Mouse (Mus musculus): ENCODE measurements at regions not wholly inside any gene's neighbourhood (a gene's known extent, or its start where the extent isn't known, plus 50 kb on each side); places are given as distances from the start of the nearest gene placed in this dataset.

DNA sequence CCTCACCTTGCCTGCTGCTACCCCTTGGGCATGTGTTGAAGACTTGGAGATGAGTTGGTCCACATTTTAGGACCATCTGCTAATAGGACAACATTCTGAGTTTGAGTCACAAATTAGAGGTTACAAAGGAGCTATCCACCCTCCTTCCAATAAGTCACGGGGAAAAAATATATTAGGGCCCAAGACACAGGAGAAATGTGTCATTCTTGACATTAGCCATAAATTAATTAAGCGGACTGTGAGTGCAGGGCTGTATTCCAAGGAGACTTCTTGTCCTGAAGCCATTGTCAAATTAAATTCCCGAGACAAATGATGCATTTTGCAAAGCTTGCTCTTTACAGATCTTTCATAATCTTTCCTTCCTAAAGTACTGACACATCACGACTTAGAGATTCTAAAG, 79.2 kb downstream of the 1700020N01Rik start:
- no peak for DNase-seq (ENCODE audit: low spot score in 2 of 2)

- no peak for DNase-seq (ENCODE audit: low spot score in 2 of 2)
Observed at GRCm38 (mm10) chr10:21672666-21673065, 79.7 kb downstream of the 1700020N01Rik start.

GRCm38 (mm10) chr10:21673831-21674230, 80.9 kb downstream of the 1700020N01Rik start:
- DNase-seq (ENCODE audit: low spot score in 2 of 2) = no peak

- DNase-seq (ENCODE audit: low spot score in 2 of 2) = no peak
Observed at GRCm38 (mm10) chr10:21675786-21676185, 82.8 kb downstream of the 1700020N01Rik start.

GRCm38 (mm10) chr10:21677911-21678310, 85.0 kb downstream of the 1700020N01Rik start:
- DNase-seq (ENCODE audit: low spot score in 2 of 2) = no peak

GRCm38 (mm10) chr10:21678372-21678771, 85.4 kb downstream of the 1700020N01Rik start:
- DNase-seq (ENCODE audit: low spot score in 2 of 2) = no peak

DNA sequence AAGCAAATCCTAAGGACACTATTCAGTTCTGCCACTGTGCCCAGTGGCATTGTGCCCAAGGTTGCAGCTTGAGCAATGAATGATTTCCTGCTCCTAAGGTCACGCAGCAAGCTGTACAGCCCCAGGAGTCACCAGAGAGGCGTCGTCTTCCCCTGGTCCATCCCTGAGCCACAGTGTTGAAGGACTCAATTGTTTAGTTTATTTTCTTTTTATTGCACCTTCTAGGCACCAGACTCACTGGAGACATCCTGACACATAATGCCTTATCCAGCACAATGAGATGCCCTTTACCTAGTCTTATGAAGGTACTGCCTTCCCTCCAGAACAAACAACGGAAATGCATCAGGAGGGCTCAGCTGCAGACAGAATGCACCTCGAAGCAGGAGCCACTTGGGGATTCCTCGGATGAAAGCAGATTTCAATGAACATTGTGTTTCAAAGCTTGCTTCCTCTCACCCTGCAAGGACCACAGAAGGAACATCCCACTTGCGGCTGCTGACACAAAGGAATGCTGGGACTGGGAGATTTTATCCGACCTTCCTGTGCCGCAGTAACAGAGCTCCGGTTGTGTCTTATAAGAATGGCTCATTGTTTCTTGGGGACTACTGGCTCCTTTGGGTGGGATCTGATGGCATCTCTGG, 86.0 kb downstream of the 1700020N01Rik start:
- DNase-seq (ENCODE audit: low spot score in 2 of 2) = peak in 1 of 2 experiments; percentile 36

DNA sequence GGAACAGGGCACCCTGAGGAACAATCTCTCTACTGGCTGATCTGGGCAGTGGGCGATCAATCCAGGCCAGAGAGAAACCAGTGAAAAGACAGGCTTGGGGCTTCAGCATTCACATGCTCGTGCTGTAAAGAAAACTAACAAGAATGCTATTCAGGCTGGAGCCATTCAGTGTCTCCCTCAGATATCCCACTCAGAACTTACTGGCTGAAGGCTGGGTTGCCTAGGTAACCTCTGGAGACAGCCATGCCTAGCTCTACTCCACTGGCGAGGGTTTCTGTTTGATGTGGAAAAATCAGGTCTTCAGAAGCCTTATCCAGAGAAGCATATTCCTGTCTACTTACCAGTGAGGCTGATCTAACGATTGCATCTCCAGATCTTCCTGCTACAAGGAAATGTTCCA, 87.8 kb downstream of the 1700020N01Rik start:
- DNase-seq (ENCODE audit: low spot score in 2 of 2) = peak in 1 of 2 experiments; percentile 51

GRCm38 (mm10) chr10:21684286-21685013, 91.5 kb downstream of the 1700020N01Rik start:
- DNase-seq (ENCODE audit: low spot score in 2 of 2) = peak; percentile 41 to 46

DNA sequence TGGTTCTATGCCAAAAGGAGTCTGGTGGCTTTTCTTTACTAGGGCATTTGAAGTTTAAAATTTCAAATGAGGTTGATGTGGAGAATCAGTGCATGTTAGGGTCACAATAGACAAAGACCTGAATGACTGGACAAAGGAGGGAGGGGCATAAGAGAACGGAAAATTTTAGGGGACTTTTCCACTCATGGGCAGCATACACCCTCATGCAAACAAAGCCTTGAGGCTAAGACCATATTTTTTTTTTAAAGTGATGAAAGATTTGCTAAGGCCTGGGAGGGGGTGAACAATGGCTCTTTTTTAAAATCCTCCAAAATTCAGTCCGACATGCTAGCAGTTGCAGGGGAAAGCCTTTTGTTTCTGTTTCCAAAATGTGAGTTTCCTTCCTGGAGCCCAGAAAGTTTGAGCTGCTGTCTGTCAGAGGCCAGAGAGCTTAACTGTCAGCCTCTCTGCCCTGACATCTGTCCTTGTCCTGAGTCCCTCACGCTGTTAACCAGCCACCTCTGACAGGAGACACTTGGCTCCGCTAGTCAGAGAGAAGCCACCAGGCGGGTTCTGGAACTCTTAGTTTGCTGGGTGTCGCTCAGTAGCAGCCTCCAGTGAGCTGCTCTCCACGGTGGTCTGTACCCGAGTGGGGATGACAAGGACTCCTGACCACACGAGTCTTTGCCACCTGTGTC, 92.3 kb downstream of the 1700020N01Rik start:
- peak; percentile 62 to 73 for DNase-seq (ENCODE audit: low spot score in 2 of 2)

DNA sequence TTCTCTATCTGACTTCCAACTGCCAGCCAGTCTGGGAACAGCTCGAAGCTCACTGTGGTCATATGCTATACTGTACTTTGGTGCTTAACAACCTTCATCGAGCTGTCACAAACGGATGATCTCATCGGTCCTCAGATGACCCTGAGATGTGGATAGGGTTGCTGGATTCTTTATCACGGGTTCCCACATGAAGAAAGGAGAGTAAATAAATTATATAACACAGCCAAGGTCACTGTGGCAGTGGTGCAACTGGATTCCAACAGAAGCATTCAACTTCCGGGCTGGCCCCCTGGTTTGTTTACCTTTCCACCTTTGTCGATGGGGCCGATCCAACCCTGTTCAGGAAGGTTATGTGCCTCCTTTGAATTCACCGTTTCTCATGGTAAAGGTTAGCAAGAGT, 93.1 kb downstream of the 1700020N01Rik start:
- no peak for DNase-seq (ENCODE audit: low spot score in 2 of 2)

DNA sequence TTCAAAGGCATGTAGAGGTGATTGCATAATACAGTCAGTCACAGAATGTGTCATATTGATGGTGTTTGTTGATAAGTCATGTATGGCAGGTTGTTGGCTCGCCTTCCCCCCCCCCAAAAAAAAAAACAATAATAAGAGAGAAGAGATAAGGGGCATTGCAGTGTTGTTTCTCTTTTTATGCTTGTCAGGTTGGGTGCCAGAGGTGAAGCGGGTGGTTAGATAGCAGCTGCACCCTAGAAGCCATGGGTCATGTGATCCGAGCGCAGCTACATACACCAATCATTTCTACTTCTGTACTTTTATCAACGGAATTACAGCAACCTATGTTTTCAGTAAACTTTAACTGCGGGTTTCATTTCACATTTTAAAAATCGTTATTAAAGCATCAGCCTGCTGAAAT, 94.5 kb downstream of the 1700020N01Rik start:
- no peak for DNase-seq (ENCODE audit: low spot score in 2 of 2)

- DNase-seq (ENCODE audit: low spot score in 2 of 2) = no peak
Observed at GRCm38 (mm10) chr10:21688513-21688912, 95.6 kb downstream of the 1700020N01Rik start.

DNA sequence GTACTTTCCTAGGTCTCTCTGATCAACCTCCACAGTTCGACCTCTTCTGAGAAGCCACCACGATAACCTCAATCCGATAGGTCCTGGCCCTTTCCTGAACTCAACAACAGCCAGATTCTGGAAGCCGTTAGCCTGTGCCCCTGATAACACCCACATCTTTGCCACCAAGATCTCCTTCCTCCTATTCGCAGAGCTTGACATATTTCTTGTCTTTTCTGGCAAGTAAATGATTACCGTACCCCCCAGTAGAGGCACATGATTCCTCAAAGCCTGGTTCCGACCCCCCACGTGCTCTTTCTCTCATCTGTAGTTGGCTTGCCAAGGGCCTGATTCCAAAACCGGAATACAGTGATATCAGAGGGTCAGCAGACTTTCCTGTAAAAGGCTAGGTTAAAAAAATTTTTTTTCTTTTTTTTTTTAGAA, 96.9 kb downstream of the 1700020N01Rik start:
- no peak for DNase-seq (ENCODE audit: low spot score in 2 of 2)

DNA sequence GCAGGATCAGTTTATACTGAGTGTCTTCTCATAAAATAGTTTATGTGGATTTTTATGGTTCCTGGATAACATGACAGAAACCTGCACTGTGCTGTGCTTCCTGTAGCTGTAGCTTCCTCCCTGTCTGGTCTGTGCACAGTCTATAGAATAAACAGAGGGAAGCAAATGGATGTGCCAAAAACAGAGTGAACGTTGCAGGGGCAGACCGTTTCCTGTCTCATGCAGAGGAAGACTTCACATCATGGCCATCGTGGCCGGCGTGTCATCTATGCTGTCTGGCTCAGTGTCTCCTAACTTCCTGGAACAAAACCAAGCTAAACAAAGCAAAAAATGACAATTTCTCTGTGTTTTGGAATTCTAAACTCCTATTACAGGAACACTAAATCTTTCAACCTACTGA, 102.2 kb downstream of the 1700020N01Rik start:
- DNase-seq (ENCODE audit: low spot score in 2 of 2) = no peak

DNA sequence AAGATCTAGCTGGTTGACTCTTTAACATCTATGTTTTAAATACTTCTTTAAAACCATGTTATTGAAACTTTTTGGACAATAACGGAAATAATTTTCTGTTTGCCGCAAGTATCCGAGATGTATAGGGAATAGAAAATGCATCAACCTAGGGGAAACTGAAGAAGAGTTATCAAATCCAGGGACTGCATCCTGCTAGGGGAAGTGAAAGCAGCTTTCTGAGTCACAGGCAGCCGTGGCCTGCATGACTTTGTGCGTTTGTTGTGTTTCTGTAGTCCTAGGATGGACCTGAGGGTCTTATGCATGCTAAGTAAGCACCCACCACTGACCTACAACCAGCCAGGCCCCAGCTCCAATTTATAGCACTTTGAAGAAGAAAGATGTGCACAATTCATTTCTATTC, 103.7 kb downstream of the 1700020N01Rik start:
- DNase-seq (ENCODE audit: low spot score in 2 of 2) = no peak

GRCm38 (mm10) chr10:21701580-21701979, 108.6 kb downstream of the 1700020N01Rik start:
- peak; percentile 38 to 49 for DNase-seq (ENCODE audit: low spot score in 2 of 2)

DNA sequence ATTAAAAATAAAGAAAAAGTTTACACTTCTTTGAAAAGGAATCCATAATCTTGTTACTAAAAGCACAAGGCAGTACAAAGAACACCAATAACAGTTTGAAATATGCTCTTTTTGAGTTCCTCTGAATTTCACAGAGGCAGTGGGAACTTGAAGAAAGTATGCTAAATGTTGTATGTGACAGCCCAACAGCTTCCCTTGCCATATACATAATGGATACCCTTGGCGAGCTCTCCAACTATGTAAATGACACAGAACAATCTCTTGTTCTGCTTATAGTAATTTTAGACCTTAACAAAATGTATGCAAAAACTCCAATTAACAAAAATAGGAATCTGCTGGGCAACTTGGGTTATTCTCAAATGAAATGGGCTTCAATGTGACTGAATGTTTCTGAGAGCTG, 109.2 kb downstream of the 1700020N01Rik start:
- no peak for DNase-seq (ENCODE audit: low spot score in 2 of 2)

GRCm38 (mm10) chr10:21711866-21712265, 118.9 kb downstream of the 1700020N01Rik start:
- no peak for DNase-seq (ENCODE audit: low spot score in 2 of 2)

- DNase-seq (ENCODE audit: low spot score in 2 of 2) = no peak
Observed at GRCm38 (mm10) chr10:21712828-21713227, 119.9 kb downstream of the 1700020N01Rik start.

GRCm38 (mm10) chr10:21715436-21715835, 122.5 kb downstream of the 1700020N01Rik start:
- no peak for DNase-seq (ENCODE audit: low spot score in 2 of 2)

DNA sequence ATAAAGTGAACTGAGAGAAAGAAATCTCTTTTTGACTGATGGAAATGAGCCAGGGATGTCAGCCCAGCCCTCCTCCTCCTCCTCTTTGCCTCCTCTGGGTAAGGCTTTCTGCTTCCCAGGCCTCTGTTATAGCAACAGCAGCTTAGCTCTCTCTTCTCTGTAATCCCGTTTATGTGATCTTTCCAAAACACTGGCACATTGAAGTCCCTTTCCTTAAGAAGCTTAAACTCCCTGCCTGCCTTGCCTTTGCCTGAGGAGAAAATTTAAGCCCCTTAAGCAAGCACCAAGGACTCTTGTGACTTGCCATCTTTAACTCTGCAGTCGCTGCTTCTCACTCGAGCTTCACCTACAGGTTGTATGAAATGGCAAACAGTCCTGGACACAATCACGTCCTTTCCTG, 125.2 kb downstream of the 1700020N01Rik start:
- DNase-seq (ENCODE audit: low spot score in 2 of 2) = no peak

DNA sequence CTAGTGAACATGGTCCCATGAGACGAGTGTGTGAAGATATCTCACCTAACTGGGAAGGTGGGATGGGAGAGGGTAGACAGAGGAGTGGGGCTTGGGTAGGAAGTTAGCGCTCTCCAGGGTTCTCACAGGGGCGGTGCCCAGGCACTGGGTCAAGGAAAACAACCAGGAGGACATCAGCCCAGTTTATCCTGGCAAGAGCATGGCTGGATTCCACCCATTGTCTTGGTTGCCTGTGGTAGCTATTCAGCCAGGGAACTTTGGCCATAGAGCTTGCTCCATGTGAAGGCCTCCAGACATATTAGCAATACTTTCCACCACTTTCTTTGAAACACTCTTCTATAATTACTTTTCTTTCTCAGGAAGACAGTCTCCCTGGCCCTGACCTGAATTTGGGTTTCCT, 131.4 kb downstream of the 1700020N01Rik start:
- DNase-seq (ENCODE audit: low spot score in 2 of 2) = no peak

All from right cerebral cortex, postnatal 10 days (tissue).